Mouse (Mus musculus): ENCODE measurements around the gene Aldh9a1.

DNA sequence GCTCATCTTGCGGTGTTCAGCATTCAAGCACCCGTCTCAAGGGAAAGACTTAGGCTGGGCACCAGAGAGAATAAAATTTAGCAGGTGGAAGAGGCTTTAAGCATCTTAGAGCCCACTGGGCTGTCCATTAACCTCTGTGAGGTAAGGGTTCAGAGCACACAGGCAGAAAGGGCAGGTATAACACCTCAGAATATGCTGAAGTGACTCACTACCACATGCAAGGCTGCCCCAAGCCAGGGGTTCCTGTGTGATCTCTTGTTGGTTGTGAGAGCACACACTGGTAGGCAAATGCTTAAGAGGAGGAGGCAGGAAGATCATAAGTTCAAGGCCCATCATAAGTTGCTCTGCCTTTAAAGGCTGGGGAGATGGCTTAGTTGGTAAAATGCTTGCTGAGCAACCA, 30.4 kb downstream of the Aldh9a1 start:
- TF ChIP-seq CTCF (IDR thresholded peaks at IDR 0.05) (no peak), POLR2A (IDR thresholded peaks at IDR 0.05; ENCODE audit: insufficient read depth, low read depth, low read length) (no peak), EP300 (IDR thresholded peaks at IDR 0.05; ENCODE audit: insufficient read depth, low read depth, low read length) (no peak)
